Mouse (Mus musculus): ENCODE results near the gene Fosl2.

The Fosl2 gene

DNA sequence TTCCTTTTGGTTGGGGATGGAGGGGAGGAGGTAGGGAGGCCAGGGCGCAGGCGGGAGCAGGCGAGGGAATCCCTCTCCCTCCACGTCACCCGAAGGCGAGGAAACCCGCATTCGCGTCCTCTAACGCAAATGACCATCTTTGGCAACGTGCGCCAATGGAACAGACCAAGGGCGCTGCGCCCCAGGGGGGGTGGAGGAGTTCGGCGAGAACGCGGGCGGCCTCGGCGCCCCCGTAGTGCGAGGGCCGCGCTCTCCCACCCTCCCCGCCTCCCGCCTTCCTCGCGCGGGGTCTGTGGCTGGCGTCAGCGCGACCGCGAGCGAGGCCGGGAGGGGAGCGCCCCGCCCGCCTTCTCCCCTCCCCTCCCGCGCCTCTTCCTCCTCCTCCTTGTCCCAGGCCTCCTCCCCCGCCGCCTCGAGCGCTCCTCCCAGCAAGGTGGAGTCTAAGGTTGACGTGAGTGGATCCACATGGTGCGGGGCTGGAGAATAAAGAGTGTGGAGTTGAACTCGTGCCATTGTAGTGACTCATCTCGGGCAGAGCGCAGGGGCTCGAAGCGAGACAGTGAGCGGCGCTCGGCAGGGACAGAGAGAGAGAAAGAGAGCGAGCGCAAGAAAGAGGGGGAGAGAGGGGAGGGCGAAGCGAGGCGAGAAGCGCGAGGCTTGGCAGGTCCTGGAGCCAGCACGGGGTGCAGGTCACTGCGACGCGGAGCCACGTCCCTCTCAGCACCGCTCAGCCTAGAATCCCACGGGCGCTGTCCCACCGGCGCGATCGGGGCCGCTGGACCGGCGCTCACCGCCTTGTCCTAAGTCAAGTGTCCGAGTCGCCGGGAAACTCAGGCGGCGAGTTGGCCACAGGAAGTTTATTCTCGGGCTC lies at the start of gene Fosl2:
Gene Fosl2 (plus strand): TSS at position 466 of the 871 bp plus-strand sequence.
- DNase-seq (ENCODE audit: extremely low spot score), result peak; percentile 93

DNA sequence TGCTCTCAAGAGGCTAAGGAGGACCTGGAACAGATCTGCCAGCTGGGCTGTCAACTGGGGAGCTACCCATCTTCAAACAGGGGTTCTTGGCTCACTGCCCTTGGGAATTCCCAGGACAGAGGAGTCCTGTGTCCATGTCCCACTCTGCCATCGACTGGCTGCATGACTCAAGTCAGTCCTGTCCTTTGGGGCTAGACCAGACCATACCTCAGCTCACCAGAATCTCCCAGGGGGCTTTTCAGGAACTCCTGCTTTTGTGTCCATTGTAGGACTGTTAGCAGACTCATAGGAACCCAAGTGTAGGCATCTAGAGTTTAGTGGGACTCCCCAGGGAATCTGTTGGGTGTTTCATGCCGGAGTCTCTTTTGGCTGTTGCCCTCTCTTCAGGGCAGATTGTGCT lies 49.6 kb upstream of the Fosl2 start:
- no peak for DNase-seq (ENCODE audit: extremely low spot score)

DNA sequence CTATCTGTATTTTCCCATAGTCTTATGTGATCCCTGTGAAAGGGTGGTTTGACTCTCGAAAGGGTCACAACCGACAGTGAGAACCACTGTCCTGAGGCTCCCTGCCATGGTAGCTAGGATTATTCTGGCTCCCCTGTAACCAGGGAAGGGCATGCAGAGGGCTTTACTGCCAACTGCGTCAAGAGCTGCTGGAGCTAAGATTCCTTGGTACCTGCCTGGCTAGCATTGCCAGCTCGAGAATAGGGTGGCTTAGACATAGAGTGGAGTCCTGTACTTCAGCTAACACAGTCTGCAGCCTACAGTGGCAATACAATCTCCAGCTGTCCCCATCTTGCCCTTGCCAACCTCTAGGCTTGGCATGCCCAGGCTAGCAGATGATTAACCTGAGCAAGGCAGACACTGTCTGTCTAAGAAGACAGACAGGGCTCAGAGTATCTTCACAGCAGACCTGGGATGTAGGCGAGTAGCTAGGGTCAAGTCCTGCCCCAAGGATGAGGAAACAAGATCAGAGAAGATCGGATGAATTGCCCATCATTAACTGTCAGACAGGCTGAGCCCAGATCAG lies 49.0 kb upstream of the Fosl2 start:
- no peak for DNase-seq (ENCODE audit: extremely low spot score)

GRCm38 (mm10) chr5:32089481-32089880 lies 46.1 kb upstream of the Fosl2 start:
- DNase-seq (ENCODE audit: extremely low spot score), result no peak

GRCm38 (mm10) chr5:32092281-32092680 lies 43.3 kb upstream of the Fosl2 start:
- DNase-seq (ENCODE audit: extremely low spot score), result no peak

- no peak for DNase-seq (ENCODE audit: extremely low spot score)
Measured at GRCm38 (mm10) chr5:32098691-32099090, 36.9 kb upstream of the Fosl2 start.

GRCm38 (mm10) chr5:32102484-32102883 lies 33.1 kb upstream of the Fosl2 start:
- DNase-seq (ENCODE audit: extremely low spot score), result no peak

- no peak for DNase-seq (ENCODE audit: extremely low spot score)
Measured at GRCm38 (mm10) chr5:32102971-32103431, 32.6 kb upstream of the Fosl2 start.

DNA sequence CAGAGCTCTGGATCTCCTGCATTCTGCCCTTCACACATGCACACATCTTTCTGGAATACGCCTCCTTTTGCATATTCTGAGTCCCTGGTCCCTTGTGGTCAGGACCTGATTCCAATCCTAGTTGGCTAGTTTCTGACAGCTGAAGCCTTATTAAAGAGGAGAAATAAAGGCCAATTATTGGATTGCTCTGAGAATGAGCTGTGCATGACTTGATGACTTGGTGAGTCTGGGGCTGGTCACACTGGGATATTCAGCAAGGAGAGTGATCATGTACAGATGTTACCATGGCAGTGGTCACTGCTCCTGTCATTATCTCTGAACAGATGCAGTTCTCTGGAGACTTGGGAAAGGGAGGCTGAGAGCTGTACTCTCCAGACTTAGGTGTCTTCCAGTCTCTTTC lies 32.1 kb upstream of the Fosl2 start:
- no peak for DNase-seq (ENCODE audit: extremely low spot score)

DNA sequence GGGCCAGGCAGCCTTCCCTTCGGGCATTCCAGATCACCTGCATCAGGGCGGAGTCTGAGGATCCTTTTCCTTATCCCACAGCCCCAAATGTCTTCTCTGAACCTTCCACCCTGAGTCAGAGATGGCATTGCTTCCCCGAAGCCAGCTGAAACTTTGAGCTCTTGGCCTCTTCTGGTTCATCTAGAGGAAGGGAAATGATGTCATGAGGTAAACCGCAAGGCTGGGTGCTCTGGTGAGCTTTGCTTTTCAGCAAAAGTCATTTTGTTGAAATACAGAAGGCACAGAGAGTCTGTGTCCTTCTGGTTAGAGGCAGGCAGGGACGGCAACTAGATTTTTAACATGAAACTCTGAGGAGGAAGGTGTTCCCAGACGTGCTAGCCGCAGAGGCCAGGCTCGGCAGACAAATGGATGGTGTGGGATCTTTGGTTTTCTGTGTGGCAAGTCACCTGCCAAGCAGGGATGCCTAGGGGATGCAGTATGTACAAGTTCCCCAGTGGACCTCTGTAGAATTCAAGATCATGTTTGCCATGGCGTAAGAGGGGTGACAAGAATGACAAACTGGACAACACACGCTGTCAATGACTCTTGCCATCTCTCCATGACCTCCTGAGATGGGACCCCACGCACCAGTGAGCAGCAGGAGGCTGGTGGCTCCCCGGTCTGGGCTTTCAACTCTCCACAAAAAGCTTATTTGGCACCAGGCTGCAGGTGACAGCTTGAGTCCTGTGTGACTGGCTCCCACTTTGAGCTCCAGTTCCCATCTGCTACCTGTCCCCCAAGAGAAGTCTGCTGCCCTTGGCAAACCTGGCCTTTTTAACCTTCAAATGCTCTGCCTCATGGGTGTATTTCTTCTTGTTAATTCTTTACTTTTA lies 31.2 kb upstream of the Fosl2 start:
- DNase-seq (ENCODE audit: extremely low spot score), result no peak

GRCm38 (mm10) chr5:32106473-32107140 lies 29.0 kb upstream of the Fosl2 start:
- no peak for DNase-seq (ENCODE audit: extremely low spot score)

DNA sequence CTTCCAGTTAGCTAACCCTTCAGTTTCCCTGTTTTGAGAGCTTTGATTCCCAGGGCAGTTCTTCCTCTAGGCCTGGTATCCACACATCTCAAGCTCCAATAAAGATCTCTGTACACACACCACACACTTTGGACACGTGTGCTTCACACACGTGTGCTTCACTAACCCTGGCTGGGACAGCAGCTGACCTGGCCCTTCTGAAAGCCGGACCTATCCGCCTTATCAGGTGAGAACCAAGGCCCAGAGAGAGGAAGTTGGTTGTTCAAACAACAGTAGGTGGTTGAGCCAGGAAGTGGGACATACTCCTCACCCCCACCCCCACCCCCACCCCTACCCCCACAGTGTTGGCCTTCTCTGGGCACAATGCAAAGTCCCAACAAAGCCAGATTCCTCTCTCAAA lies 24.9 kb upstream of the Fosl2 start:
- no peak for DNase-seq (ENCODE audit: extremely low spot score)

- DNase-seq (ENCODE audit: extremely low spot score), result no peak
Measured at GRCm38 (mm10) chr5:32112206-32112916, 23.2 kb upstream of the Fosl2 start.

DNA sequence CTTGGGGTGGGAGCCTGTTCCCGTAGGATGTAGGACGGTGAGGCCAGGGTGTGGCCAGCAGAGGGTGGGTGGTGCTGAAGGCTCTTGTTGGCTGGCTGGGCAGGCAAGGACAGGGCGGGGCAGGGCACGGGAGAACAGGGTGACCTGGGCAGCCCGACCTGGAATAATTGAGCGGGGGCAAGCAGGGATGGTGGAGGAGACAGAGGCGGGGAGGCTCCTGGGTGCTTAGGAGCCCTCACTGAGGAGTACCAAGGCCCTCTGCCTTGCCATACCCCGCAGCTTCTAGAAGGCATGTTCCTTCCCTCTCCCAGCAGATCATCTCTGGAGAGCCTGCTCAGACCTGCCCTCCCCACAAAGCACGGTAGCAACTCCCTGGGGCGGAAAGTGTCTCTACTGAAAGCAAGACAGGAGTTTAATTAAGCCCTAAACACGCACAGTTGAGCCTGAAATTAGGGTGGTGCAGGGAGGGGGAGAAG lies 14.7 kb upstream of the Fosl2 start:
- no peak for DNase-seq (ENCODE audit: extremely low spot score)

DNA sequence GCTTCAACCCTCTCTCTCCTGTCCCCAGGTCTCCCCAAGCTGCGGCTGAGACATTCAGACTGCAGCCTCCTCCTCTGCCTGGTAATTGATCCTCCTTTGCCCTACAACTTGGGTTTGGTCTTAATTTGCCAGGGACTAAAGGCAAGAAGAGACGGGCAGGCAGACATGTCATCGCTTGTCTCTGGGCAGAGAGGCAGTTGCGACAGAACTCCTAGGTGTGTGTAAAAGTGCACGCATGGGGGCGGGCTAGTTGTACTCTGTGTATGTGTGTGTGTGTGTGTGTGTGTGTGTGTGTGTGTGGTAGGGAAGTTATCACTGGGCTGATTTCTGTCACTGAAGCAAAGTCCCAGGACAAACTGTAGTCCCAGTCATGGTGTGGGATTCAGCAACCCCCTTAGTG lies 13.7 kb upstream of the Fosl2 start:
- DNase-seq (ENCODE audit: extremely low spot score), result no peak

DNA sequence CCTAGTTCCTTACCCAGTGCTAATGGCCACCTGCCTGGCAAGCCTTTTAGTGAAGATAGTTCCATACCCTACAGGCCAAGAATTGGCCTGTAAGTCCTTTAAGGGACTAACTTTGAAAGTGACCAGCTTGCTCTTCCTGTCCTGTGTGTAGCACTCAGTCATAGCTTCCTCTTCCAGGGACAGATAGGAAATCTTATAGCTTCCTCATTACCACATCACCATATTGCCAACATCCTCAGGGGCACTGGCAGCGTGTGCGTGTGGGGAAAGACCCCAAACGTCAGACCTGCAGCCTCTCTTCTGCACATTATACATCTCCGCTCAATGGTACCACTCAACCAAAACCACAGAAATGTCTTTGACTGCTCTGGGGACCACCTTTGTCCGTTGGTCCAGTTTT lies 13.2 kb upstream of the Fosl2 start:
- no peak for DNase-seq (ENCODE audit: extremely low spot score)

- DNase-seq (ENCODE audit: extremely low spot score), result no peak
Measured at GRCm38 (mm10) chr5:32124957-32125356, 10.6 kb upstream of the Fosl2 start.

DNA sequence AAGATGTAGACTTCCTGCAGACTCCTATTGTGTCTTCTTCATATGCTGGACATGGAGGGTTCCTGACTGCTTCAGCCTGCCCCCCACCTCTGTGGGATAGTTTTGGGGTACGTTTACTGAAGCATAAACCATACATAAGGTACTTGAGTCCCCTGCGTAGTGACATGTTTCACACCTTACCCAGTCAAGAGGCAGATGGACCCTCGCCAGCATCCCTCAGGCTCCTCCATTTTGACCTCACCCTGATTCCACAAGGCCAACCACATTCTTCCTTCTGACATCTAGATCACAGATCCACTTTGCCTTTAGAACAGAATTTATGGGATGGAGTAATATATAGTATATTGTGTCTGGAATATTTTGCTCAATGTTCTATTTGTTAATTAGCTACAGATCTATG lies 8.4 kb upstream of the Fosl2 start:
- no peak for DNase-seq (ENCODE audit: extremely low spot score)

DNA sequence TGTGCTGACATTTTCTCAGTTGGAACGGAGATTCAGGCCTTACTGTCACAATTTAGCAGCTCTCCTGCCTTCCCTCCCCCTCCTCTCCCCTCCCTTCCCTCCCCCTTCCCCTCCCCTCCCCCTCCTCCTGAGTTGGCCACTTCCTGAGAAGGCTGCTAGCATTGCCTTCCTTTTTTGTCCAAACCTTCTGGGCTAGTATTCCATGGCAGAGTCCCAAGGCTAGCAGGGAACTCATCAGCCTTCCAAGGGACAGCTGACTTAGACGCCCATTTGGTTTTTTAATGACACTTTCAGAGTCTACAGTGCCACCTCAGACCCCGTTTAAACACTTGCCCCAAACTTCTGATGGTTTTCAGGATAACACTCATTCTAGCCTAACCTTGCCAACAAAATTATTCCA lies 7.7 kb upstream of the Fosl2 start:
- no peak for DNase-seq (ENCODE audit: extremely low spot score)

DNA sequence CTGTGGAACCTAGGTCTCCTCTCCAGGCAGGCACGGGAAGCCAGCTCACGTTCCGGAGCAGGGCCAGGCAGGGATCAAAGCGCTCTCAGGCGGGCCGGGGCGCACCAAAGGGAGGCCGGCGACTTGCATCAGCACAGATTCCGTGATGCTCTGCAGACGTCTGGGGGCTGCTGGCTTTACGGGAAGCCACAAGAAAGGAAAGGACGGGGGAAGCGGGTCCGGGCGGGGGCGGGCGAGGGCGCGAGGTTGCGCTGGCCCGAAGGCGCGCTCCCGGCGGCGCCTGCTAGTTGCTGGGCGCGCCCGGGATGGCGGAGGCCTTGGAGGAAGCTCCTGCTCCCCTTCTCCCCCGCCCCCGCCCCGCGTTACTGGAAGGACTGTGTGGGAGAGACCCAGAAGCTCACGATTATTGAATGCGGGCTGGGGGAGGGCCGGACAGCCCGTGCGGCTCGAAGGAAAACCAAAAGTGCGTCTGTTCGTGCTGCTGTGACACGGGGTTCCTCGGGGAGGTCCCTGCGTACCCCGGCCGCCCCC lies 2.6 kb upstream of the Fosl2 start:
- DNase-seq (ENCODE audit: extremely low spot score), result peak; percentile 78

DNA sequence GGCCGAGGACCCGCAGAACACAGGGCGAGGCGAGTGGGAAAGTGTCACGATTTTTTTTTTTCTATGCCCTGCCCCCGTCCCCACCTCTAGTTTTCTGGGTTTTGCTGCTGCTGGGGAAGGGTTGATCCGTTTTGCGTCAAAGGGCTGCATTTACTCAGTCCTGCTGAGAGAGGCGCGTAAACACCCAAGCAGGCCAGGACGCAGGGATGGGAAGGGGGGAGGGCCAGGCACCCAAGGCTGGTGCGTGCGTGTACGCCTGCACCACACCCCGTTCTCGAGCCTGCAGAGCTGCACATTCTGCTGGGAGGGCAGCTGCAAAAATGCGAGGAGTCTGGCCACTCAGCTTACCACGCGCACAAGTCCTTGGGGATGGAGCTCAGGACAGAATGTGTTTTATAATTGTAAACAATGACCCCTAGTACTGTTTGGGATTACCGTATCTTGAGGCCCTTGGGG lies 2.0 kb upstream of the Fosl2 start:
- DNase-seq (ENCODE audit: extremely low spot score), result peak; percentile 66

Data from embryo, embryonic 9.5 days (tissue).